Mouse (Mus musculus) liver, postnatal 0 days (tissue): ENCODE results near the gene Rftn1.

ENCODE experiments used
- CTCF ChIP-seq: sonication (generic); IDR thresholded peaks from 2 replicates; pipeline ENCODE4 v1.5.1; 2016; ENCODE audit warnings: antibody characterized with exemption, low read depth
- EP300 ChIP-seq: IDR thresholded peaks from 2 replicates; pipeline ENCODE4 v1.6.1; 2016; ENCODE audit warnings: antibody characterized with exemption, low read depth, mild to moderate bottlenecking

DNA sequence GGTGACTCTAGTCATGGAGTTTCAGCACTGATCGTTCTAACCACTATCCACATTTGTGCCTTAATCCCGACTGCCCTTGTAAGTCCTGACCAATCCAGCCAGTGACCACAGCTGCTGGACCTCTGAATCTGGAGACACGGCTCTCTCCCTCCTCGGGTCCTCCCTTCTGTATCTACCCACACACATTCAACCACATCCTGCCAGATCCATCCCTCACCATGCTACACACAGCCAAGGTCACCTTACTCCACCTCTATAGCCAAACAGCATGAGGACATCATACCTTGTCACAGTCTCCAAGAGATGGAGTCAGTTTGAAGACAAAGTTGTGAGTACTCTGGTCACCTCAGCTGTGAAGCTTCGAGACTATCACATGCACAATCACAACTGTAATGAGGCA is 131.1 kb downstream of the Rftn1 start:
- no peak for TF ChIP-seq CTCF
- no peak for TF ChIP-seq EP300
